Mouse (Mus musculus) induced T-regulatory cell, adult 2 months (primary cell): ENCODE measurements around the gene Cplane1.
"Not testable (repeated sequence)": the region's sequence is repeated elsewhere in the genome, so short reads cannot be mapped to it uniquely, and the experiment has no call there.

Experiments
- DNase-seq: peaks from one replicate; pipeline ENCODE4 v3.0.0-alpha.2; 2012; ENCODE audit warnings: low read depth

Cplane1 gene

DNA sequence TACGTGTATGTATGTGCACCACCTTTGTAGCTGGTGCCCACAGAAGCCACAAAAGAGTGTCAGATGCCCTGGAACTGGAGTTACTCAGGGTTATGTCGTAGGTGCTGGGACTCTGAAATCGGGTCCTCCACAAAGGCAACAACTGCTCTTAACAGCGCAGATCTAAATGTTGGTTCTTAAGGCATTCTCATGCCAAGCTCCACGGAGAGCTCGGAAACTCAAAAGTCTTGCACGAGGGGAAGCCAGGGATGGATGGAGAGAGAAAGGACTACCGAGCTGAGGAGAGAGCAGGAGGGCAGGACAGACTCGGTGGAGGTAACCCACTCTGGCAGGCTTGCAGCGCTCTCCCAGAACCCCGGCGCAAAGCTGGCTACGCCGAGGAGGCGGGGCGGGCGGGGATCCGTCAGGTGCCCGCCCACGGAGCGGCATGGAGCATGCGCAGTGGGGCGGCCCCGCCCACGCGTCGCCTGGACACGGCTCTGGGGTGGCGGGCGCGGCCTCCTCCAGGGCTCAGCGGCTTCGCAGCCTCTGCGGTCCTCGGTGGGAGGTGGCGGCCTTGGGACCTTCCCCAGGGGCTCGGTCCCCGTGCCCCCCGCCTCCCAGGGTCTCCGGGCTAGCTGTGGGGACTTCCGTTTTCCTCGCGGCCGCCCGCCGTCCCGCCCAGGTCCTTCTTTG lies at the start of gene Cplane1:
TSS of gene Cplane1 (plus strand) at position 516 of the 675 bp plus-strand sequence.
- peak; percentile 95 for DNase-seq

DNA sequence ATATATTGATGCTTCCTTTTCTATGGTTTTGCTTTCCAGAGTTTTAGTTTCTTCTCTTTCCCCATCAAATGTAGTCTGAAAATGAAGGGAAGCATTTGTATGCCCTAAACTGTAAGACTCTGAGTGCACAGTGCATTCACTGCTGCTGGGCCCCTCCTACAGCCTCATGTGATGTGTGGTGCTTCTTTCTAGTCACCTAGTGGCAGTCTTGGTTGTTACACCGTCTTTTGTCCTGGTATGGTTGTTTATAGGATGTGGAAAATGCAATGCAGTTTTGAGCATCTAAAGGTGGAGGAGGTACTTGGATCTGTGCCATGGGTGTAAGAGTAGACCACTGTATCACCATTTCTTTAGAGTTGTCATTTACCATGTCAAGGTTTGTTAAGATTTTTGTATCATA lies 39.6 kb upstream of the Cplane1 start:
- peak; percentile 18 for DNase-seq

- DNase-seq = no peak
Observed at GRCm38 (mm10) chr15:8131268-8131667, 37.6 kb upstream of the Cplane1 start.

DNA sequence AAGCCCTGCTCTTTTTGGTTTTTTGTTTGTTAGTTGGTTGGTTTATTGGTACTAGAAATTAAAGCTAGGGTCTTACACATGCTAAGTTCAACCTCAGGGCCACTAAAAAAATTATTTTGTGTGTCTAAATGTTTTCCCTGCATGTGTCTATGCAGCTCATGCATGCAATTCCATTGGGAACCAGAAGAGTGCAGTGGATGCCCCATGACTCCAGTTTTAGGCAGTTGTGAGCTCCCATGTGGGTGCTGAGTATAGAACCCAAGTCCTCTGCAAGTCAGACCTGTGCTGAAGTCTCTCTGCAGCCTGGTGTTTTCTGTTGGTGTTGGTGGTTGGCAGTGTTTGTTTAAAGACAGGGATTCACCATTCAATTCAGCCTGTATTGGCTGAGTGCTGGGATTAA lies 37.1 kb upstream of the Cplane1 start:
- no peak for DNase-seq

DNA sequence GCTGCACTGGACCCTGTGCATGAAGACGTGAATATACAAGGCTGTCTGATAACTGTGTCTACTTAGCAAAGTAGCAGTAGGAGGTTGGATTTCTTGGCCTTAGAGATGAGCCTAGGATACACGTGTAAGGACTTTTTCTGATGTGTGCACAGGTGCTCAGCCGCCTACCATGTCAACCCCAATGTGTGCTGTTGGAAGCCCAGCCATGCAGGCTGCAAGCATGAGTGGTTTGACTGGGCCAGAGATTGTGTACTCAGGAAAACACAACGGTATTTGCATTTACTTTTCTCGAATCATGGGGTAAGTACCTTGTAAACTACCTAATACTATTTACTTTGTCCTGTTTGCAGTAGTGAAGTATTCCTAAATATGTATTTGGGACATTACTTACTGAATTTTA lies 33.3 kb upstream of the Cplane1 start:
- no peak for DNase-seq

DNA sequence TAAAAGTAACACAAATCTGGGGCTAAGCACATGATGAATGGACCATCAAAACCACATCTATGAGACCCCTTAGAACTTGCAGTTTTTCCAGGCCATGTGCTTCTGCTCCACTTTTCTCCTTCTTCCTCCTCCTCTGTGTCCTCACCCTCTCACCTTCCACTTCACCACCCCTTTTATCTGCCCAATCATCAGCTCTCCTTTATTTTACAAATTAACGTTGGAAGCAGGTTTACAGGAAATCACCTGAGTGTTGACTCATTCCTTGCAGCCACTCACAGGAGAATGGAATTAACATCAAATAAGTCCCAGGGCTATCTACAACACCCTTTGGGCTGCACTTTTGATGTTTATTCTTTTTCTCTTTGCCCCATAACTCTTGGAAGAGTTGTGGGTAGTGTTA lies 7.1 kb upstream of the Cplane1 start:
- DNase-seq = no peak

GRCm38 (mm10) chr15:8169266-8169746 lies 400 bp downstream of the Cplane1 start:
- no peak for DNase-seq

DNA sequence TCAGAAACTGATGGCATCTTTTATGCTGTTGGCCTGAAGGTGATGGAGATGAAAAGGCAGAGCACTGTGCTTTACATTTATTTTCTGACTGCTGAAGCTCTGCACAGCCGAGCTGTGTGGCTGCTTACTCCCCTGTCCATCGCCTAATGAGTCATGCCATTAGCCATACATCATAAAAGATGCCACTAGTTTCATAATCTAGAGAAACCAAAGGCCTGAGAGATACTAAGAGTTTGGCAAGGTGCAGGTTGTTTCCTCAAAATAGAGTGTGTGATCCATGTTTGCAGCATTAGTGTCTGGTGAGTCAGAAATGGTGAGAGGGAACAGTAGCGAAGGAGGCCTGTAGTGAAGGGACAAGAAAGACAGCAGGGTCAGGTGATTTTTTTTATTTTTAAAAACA lies 20.7 kb downstream of the Cplane1 start:
- no peak for DNase-seq

DNA sequence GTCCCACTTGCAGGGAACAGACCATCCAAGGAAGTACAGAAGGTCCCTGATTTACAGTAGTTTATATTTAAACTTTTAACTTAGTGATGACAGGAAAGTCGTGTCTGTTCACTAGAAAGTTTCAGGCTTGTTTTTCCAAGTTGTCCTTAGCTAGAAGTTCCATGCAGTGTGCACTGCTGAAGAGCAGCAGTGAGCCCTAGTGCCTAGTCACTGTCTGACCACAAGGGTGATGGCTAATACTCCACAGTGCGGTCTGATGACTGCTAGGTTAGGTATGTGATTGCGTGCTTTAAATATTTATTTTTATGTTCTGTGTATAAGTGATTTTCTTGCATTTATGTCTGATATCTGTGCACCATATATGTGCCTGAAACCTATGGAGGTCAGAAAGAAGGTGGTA lies 21.5 kb downstream of the Cplane1 start:
- DNase-seq = no peak

DNA sequence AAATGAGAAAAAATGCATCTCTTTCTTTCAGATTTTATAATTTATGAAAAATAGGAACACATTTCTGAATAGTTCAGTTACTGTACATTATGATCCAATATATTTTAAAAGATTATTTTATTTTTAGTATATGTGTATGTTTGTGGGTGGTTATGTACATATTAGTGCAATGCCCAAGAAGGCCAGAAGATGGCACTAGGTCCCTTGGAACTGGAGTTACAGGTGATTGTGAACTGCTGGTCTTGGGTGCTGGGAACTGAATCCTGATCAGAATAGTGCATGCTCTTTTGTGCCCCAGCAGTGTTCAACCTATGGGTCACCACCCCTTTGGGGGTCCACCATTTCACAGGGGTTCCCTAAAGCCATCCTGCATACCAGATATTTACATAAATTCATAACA lies 31.4 kb downstream of the Cplane1 start:
- DNase-seq = peak; percentile 50

DNA sequence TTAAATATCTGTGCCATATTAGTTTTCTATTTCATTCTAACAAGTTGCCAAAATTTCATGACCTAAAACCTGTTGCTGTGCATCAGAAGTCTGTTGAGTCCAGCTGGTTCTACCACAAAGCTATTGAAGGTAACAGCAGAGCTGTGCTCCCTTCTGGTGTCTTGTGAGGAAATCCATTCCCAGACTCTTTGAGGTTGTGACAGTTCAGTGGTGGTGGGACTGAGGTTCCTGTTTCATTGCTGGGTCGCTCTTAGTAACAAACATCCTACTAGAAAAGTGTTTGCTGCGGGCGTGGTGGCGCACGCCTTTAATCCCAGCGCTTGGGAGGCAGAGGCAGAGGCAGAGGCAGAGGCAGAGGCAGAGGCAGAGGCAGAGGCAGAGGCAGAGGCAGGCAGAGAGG lies 39.5 kb downstream of the Cplane1 start:
- no peak for DNase-seq

DNA sequence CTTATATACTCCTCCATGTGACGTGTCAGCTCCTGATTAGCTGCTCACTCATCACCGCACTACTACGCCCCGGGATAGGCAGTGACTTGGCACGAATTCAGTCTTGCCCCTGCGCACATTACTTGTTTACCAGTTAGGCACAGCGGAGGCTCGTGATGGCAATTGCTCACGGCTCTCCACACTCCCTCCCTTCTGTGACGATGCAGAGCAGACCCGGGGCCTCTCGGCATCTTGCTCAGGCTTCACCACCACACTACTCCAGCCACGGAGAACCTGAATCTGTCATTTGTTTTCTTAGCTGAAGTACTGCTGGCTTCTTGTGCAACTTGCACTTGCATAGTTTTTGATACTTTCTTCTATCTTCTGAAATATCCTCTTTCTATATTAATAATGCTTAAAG lies 45.9 kb downstream of the Cplane1 start:
- no peak for DNase-seq

- DNase-seq = peak; percentile 26
Observed at GRCm38 (mm10) chr15:8234167-8234566, 65.3 kb downstream of the Cplane1 start.

DNA sequence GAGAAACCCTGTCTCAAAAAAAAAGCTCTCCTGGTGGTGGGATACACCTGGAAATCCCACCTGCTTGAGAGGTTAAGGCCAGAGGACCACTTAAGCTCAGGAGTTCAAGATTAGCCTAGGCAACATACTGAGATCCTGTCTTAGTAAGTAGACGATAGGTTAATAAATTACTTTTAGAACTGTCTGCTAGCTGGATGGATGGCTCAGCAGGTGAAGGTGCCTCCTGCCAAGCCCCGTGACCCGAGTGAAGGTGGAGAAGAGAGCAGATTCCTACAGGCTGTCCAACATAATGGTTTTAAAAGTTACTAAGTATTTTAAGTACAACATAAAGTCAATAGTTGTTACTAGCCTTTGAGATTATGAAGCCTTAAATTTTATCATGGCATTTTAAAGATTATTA lies 97.0 kb downstream of the Cplane1 start:
- DNase-seq = no peak

GRCm38 (mm10) chr15:8267211-8267610 lies 98.3 kb downstream of the Cplane1 start:
- no peak for DNase-seq

DNA sequence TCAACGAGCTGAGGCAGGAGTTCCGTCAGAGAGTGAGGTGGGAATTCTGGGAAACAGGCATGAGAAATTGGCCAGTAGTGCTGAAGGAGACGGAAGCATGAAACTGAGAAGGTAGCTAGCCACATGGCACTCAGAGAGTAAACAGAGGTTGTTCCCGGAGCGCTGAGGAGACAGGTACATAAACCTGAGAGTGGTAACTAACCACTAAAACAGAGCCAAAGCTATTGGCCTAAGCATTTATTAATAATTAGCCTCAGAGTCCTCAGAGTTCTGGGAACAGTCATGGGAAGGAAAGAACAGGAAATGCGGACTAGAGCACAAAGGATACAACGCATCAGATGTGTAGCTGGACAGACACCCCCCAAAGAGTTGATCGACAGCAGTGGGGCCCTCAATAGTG lies 99.3 kb downstream of the Cplane1 start:
- DNase-seq = no peak

DNA sequence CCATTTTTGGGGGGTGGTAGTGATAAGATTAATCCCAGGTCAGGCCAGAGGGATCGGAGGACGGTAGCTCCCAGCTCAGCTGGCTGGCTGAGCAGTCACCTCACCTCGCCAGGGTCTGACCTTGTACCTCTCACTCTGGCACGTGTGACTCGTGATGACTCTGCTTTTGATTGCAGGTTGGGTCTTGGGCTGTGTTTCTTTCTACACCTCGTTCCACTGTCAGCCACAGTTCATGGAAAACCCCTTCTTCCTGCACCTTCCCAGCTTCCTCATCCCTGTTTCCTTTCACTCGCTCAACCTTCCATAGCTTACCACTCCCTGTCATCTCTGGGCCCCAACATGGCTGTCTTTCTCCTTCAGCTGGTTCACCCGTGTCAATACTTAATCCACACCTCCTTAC lies 103.0 kb downstream of the Cplane1 start:
- no peak for DNase-seq

DNA sequence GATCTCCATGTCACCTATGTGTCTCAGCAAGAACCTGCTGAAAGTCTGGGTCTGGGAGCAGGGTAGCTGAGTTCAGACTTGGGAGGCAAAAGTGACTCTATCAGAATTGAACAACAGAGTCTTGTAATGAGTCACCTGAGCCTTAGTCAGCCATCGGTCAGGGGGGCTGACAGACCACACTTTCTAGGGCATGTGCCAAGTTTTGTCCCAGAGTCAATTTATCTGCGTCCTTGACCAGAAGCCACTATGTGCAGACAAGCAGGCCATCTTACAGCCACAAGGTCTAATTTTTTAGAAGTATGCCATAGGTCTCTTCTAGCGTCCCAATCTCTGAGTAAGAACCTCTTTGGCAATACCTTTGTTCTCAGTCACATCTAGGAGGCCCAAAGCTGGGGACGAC lies 109.0 kb downstream of the Cplane1 start:
- not testable (repeated sequence) for DNase-seq

DNA sequence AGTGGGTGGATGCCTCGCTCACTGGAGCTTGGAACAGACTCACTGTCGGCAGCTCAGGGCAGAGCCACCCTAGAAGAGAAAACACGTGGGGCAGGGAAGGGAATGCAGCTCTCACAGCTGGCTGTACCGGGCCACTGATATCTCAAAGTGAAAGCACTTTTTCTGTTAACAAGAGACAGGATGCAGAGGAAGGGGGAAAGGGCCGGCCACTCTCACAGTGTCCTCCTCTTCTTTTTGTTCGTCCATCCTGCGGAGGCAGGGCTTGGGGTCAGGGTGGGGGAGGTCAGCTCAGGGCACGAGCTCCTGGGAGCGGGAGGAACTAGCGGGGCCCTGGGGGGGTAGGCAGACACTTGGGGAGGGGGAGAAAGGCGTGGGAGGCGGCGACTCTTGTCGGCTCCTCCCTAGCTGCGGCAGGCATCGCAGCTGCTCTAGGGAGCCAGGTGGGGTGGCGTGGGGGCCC lies 110.4 kb downstream of the Cplane1 start:
- DNase-seq = peak; percentile 69

GRCm38 (mm10) chr15:8279929-8280610 lies 111.2 kb downstream of the Cplane1 start:
- DNase-seq = peak; percentile 49

DNA sequence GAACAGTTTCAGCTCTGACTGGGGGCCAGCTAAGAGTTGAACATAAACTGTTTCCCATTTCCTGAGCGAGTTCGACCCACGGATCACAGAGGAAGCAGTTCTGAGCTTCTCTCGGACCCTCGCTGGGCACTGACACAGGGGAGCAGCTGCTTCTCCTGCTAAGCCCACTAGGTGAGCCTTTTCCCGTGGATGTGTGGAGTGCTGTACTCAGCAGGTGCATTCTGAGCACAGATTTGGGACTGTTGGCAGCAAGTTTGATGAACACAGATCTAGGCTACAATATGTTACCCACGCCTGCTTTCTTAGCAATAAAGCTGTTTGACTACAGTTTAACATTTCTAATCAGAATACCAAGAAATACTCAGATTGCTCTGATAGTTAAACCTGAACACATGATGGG lies 112.8 kb downstream of the Cplane1 start:
- no peak for DNase-seq

DNA sequence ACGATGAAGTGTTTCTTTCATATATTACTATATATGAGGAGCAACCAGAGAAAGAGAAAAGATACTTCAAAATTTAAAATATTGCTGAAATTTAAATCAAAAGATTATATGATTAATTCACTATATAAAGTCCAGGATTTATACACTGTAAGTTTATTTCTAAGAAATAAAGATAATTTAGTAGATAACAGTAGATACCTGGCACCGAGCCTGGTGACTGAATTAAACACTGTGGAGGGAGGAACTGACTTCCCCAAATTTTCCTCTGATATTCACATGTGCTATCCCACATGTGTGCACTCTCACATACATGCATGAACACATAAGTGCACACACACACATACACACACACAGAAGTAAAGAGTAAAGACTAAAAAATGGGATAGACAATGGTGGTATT lies 113.2 kb downstream of the Cplane1 start:
- DNase-seq = no peak

GRCm38 (mm10) chr15:8291251-8291650 lies 122.3 kb downstream of the Cplane1 start:
- DNase-seq = no peak

GRCm38 (mm10) chr15:8294150-8294549 lies 125.2 kb downstream of the Cplane1 start:
- DNase-seq = no peak
